Mouse (Mus musculus) spleen, embryonic (tissue): ENCODE measurements around the gene Strn4.

Experiments used
- CTCF ChIA-PET: fragments of 350-600 bp; sonication (Branson Sonifier 250); formaldehyde crosslinking; loops from one replicate; lab custom pipeline; 2022; lab: Charles Lee

Strn4 gene

GRCm38 (mm10) chr7:16815351-16815941 lies at the start of gene Strn4:
TSS of gene Strn4 (plus strand) at chr7:16815889.
- CTCF ChIA-PET: interaction anchor here (0.5 to 0.6 kb wide), 2 partner anchors 36 to 151 kb away, joined by 3 read pairs; no protein-coding TSS in a partner anchor

- CTCF ChIA-PET: no interaction called here
These were observed 49.2 kb upstream of the Strn4 start for GRCm38 (mm10) chr7:16766443-16766842.

DNA sequence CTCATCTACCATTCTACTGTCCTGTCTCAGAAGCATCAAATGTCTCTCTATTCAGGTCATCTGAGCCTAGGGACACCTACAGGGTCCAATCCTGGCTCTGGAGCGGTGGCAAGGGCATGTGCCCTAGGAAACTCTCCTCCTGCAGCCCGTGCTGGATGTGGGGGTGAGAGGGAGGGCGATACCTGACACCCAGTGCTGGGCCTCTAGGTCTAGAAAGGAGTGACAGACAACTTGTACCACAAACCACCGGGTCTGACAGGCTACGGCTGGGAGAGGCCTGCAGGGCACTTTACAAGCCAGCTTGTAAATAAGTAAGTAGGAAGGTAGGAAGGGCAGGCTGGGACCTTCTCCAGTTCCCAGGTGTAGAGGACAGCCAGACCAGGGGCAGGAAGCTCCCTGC lies 39.8 kb upstream of the Strn4 start:
- CTCF ChIA-PET: no interaction called here

DNA sequence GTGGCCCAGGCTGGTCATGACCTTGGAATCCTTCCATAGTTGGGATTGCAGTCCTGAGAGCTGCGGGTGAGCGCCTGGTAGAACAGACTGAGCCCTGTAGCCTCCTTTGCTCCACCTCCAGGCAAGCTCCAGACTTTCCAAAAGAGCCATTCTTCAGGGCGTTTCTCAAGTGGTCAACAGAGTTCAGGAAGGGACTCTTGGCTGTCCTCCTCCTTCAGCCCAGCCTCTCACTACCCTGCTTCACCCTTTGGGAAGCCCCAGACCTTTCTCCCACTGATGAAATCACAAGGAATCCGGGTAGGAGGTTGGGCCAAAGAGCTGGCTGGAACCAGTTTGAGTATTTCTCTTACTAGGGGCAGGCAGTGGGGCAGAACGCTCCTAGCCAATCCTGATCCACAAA lies 35.6 kb upstream of the Strn4 start:
- CTCF ChIA-PET: no interaction called here

- CTCF ChIA-PET: no interaction called here
These were observed 34.7 kb upstream of the Strn4 start, which contains the start of gene Slc1a5 for GRCm38 (mm10) chr7:16780825-16781554. TSS of gene Slc1a5 (plus strand) at chr7:16781340.

GRCm38 (mm10) chr7:16781555-16781815 lies 34.2 kb upstream of the Strn4 start:
- CTCF ChIA-PET: no interaction called here

DNA sequence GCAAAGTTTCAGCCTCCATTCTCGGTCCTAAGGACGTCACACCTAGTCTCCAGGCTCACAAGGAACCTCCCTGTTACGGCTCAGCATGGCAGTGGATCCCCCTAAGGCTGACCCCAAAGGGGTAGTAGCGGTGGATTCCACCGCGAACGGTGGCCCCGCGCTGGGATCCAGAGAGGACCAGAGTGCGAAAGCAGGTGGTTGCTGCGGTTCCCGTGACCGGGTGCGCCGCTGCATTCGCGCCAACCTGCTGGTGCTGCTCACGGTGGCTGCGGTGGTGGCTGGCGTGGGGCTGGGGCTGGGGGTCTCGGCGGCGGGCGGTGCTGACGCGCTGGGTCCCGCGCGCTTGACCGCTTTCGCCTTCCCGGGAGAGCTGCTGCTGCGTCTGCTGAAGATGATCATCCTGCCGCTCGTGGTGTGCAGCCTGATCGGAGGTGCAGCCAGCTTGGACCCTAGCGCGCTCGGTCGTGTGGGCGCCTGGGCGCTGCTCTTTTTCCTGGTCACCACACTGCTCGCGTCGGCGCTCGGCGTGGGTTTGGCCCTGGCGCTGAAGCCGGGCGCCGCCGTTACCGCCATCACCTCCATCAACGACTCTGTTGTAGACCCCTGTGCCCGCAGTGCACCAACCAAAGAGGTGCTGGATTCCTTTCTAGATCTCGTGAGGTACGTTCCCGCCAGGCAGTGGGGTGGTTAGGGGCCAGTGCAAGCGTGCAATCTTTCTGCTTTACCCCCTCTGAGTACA lies 33.7 kb upstream of the Strn4 start:
- CTCF ChIA-PET: no interaction called here

DNA sequence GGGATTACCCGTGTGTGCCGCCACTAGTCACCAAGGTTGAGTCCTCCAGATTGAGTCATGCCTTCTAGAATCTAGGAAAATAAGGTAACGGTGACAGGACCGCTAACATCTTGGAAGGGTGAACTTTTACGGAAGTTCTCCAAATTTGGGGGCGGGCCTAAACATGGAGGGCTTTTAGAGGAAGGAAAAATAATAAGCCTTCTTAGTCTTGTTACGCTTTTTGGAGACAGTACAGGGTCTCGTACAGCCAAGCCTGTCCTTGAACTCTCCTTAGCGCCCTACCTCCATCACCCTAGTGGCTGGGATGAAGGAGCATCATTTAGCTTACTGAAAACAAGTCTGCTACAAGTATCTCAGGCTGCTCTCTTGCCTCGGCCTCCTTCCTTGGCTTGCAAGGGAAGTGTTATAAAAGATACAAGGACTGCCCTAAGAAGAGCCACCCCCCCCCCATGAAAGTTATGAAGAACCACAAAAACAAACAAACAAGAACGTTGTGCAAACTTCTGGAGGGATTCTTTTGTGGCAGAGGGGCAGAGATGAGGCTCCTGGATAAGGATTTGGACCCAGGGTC lies 33.0 kb upstream of the Strn4 start:
- CTCF ChIA-PET: no interaction called here

- CTCF ChIA-PET: no interaction called here
These were observed 32.4 kb upstream of the Strn4 start for GRCm38 (mm10) chr7:16783224-16783688.

- CTCF ChIA-PET: no interaction called here
These were observed 31.8 kb upstream of the Strn4 start for GRCm38 (mm10) chr7:16783758-16784415.

- CTCF ChIA-PET: no interaction called here
These were observed 31.2 kb upstream of the Strn4 start for GRCm38 (mm10) chr7:16784498-16784976.

- CTCF ChIA-PET: no interaction called here
These were observed 30.1 kb upstream of the Strn4 start for GRCm38 (mm10) chr7:16785541-16786083.

DNA sequence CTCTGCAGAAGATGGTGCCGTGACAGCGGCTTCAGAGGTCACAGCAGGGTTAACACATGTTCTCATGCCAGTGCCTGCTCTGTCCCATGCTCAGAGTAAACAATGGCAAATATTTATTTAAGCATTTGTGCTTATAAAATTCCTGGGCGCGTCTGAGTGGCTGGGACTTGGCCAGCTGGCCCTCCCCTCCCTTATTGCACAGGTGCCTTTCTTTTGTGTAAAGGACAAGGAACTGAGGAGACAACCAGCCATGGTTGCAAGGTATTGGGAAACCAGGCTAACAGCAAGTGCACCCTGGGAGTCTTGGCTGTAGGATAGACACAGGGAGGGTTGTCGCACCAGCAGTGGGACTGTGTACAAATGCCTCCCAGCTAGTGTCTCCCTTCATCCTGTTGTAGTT lies 23.4 kb upstream of the Strn4 start:
- CTCF ChIA-PET: interaction anchor here (0.6 kb wide), 1 partner anchor 177 kb away, joined by 6 read pairs; no protein-coding TSS in a partner anchor

- CTCF ChIA-PET: interaction anchor here (0.6 kb wide), 2 partner anchors 71 to 176 kb away, joined by 3 to 6 read pairs; no protein-coding TSS in a partner anchor
These were observed 22.5 kb upstream of the Strn4 start for GRCm38 (mm10) chr7:16793010-16793725.

DNA sequence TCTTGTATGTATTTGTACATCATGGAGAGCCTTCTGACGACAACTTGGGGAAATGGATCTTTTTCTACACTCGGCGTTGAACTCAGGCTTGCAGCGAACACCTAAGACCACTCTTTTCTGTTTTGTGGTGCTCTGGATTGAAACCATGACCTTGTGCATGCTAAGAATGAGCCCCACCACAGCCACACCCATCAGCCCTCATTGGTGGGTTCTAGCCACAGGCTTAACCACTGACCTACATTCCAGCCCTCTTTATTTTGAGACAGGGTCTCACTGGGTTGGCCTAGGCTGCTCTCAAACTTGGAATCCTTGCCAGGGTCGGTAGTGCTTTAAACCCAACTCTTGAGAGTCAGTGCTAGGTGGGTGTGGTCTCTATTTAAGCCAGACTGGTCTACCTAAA lies 20.8 kb upstream of the Strn4 start:
- CTCF ChIA-PET: no interaction called here

DNA sequence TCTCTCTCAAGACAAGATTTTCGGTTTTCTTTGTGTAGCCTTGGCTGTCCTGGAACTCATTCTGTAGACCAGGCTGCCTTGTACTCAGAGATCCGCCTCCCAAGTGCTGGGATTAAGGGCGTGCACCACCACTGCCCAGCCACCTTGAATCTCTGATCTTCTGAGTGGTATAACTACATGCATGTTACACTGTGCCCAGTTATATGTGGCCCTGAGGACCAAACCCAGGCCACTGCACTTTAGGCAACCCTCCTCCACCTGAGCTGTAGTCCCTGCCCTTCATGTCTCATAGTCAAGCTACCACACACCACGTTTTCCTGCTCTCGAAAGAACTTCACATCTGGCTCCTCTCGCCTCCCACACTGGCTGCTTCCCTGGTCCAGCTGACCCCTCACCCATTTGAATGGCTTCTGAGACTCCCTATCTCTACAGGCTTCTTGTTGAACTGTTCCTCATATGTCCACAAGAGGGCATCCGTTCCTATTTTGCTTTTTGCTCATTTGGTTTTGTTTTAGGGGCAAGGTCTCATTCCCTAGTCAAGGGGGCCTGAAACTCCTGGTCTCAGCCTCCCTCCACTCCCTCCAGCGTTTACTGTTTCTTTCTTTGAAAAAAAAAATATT lies 11.2 kb upstream of the Strn4 start:
- CTCF ChIA-PET: no interaction called here

DNA sequence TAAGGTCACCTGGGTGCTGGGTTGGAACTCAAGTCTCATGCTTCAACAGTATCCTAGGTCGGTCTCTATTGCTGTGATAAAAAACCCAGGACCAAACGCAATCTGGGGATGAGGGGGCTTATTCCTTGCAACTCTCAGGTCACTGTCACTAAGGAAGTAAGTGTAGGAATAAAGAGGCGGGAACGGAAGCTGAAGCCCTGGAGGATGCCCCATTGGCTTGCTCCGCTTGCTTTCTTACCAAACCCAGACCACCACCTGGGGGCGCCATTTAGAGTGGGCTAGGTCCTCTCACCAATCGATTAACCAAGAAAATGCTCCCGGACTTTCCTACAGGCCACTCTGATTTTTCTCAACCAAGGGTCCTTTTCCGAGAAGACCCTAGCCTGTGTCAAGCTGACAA lies 7.8 kb upstream of the Strn4 start:
- CTCF ChIA-PET: interaction anchor here (0.5 to 1.0 kb wide), 6 partner anchors 62 to 184 kb away, joined by 3 to 16 read pairs (median 8); no protein-coding TSS in a partner anchor

DNA sequence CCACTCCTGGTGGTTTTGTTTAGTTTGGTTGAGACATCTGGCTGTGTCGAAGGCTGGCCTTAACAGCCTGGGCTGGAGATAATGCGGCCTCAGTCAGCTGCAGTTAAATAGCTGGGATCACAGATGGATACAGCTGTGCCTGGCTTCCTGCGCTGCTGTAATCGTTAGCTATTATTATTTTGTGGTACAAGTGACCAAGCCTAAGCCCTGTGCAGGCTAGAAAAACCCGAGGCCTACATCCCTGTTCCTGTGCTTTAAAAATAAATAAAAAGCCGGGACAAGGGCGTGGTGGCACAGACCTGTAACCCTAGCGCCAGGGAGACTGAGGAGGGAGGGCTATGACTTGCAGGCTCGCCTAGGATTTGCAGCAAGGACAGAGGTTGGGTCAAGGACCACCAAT lies 7.0 kb upstream of the Strn4 start:
- CTCF ChIA-PET: interaction anchor here (0.9 to 1.0 kb wide), 2 partner anchors 172 to 185 kb away, joined by 3 to 6 read pairs; no protein-coding TSS in a partner anchor

GRCm38 (mm10) chr7:16809739-16810138 lies 6.0 kb upstream of the Strn4 start:
- CTCF ChIA-PET: interaction anchor here (0.6 to 1.4 kb wide), 3 partner anchors 27 to 86 kb away, joined by 3 read pairs; no protein-coding TSS in a partner anchor
